Mouse (Mus musculus): Measurements from ENCODE around the gene Gnao1. TPM values are rescaled to one million over a fixed set of nuclear protein-coding genes. Genes with fewer than 3 reads are reported as not detected.

The Gnao1 gene
- polyA plus RNA-seq, 1 experiment from 2014 or later = 2.8 TPM

DNA sequence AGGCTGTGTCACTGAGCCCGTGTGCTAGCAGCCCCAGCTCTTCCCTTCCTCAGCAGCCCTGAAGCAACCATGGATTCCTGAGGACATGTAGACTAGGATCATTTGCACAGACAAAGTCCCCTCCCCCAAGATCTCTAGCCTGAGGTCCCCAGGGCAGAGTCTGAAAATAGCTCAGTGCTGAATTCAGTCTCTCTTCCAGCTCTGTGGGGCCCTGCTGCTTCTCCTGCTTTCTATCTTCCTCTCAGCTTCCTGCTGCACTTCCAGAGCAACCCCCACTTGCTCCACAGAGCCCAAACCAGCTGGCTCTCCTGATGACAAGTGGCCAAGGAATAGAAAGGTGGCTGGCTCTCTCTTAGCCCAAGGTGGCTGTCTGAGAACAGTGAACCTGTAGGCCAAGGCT, 98.8 kb downstream of the Gnao1 start:
- Histone ChIP-seq H3K27ac (no peak overlapping the region), H3K9me3 (no peaks in the 10 kb centered on the region), H3K4me2 (replicated peaks) (no peak overlapping the region)

DNA sequence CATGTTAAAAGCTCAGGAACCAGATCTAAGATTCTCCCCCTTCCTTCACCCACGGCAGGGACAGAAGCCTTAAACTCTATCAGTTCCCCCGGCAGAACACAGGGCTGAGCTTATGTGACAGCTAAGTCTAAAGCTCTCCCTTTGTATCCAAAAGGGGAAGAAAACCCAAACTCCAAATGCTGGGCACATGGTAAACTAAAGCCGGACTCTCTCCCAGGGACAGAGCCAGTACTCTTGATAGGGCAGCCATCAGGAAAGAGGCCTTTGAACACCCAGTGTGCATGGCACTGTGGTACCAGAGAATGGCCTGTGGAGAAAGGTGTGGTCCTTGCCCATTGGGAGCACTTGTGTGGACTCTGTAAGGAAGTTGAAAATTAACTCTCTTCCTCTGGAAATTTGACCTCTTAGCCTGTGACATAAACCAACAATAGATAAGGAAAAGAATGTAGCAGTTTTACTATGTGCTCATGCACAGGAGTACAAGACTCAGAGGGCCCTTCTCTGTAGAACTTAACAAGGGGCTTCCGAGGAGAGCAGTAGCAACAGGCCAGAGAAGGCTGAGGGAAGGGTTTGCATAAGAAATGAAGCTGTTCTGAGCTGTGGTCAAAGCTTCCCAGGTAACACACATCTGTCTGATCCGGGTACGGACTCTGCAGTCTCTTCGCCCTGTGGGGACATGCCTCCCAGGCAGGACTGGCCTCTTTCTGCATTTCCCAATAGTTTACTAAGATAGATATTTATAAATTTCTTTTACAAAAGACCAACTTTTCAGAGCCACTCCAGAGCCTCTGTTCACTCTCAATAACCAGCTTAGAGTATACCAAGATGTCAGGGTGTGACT, 102.2 kb downstream of the Gnao1 start:
- H3K36me3 ChIP-seq = no peaks in the 10 kb centered on the region
- H3K4me3 ChIP-seq = no peak overlapping the region
- H3K27ac ChIP-seq = no peak overlapping the region
- WGBS = 70% methylated on average over 7 of the region's 7 CpGs
- ATAC-seq (ENCODE audit: low FRiP score, low read depth) = no peak
- H3K4me1 ChIP-seq = peaks cover 16% of the 10 kb centered on the region
- H3K9ac ChIP-seq = no peak overlapping the region
- no peaks in the 10 kb centered on the region for H3K9me3 ChIP-seq
- H3K4me2 ChIP-seq (replicated peaks) = no peak overlapping the region
- peaks cover 6% of the 10 kb centered on the region; the same call in 1 of the 2 replicates for H3K27me3 ChIP-seq

More for the DNA sequence above, 98.8 kb downstream of the Gnao1 start:
- H3K27me3 ChIP-seq = no peaks in the 10 kb centered on the region
- H3K4me1 ChIP-seq = peaks cover 14% of the 10 kb centered on the region
- 0 out of 2 replicates have a peak overlapping the region, but pooled peaks have one; percentile 13 for H3K9ac ChIP-seq
- ATAC-seq (ENCODE audit: low FRiP score, low read depth) = 0 out of 2 replicates have a peak, but pooled peaks have one; percentile 33
- 37% methylated on average over 1 of the region's 1 CpGs for WGBS
- no peak overlapping the region for H3K4me3 ChIP-seq
- H3K36me3 ChIP-seq = no peaks in the 10 kb centered on the region

DNA sequence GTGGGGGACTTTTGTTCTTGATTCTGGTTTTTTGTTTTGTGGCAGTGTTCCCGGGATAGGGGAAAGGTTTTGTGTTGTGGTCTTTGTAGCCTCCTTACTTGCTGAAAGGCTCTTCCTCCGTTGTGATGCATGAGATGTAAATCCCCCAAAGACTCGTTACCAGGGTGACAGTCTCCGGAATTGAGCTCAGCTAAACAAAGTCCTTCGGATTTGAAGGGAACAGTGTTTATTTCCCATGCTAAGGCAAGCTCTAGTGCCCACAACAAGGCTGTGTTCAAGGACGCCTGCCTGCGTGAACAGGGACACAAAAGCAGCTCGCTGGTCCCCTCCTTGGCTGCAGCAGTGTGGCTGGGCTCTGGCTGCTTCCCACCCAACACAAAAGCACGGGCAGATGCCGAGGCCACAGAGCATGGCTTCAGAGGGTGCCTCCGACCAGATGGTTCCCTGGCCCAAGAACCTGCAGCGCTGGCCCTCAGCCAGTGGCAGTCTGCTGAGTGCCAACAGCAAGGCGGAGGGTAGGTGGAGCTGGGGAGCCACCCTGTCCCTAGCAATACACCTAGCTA, 108.2 kb downstream of the Gnao1 start:
- ATAC-seq (ENCODE audit: low FRiP score, low read depth) = no peak
- no peaks in the 10 kb centered on the region for H3K9me3 ChIP-seq
- H3K4me3 ChIP-seq = no peak overlapping the region
- H3K9ac ChIP-seq = no peak overlapping the region
- 26% methylated on average over 13 of the region's 13 CpGs for WGBS
- no peak overlapping the region; the same call in 1 of the 2 replicates for H3K27ac ChIP-seq
- H3K4me1 ChIP-seq = peaks cover 31% of the 10 kb centered on the region
- H3K4me2 ChIP-seq (replicated peaks) = 0 out of 2 replicates have a peak overlapping the region, but pooled peaks have one; percentile 7
- H3K27me3 ChIP-seq = peaks cover 6% of the 10 kb centered on the region; the same call in 1 of the 2 replicates
- no peaks in the 10 kb centered on the region for H3K36me3 ChIP-seq

GRCm38 (mm10) chr8:93918580-93918979, 108.8 kb downstream of the Gnao1 start:
- Histone ChIP-seq H3K27me3 (peaks cover 6% of the 10 kb centered on the region; the same call in 1 of the 2 replicates), H3K9me3 (no peaks in the 10 kb centered on the region), H3K27ac (no peak overlapping the region), H3K9ac (no peak overlapping the region), H3K4me2 (replicated peaks) (no peak overlapping the region), H3K4me1 (peaks cover 31% of the 10 kb centered on the region), H3K36me3 (no peaks in the 10 kb centered on the region), H3K4me3 (no peak overlapping the region)
- ATAC-seq (ENCODE audit: low FRiP score, low read depth) = no peak
- 85% methylated on average over 2 of the region's 2 CpGs for WGBS

DNA sequence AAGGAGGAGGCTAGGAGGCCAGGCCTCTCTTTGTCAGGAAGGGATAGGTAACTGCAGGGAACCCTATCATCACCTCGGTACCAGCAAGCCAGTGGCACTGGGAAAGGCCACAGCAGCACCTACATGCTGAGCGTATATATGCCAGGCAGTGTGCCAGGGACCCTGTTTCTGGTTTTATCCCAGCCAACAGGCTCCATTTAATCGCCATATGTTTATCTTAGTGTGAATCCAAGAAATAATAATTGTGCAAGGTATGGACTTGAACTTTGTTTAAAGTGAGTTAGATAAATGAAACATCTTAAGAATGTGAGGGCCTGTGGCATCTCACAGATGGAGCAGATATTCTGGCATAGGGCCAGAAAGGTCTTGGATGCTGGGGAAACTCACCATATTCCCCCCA, 109.7 kb downstream of the Gnao1 start:
- ATAC-seq (ENCODE audit: low FRiP score, low read depth) = no peak
- H3K4me2 ChIP-seq (replicated peaks) = no peak overlapping the region
- H3K9ac ChIP-seq = no peak overlapping the region
- no peaks in the 10 kb centered on the region for H3K9me3 ChIP-seq
- no peaks in the 10 kb centered on the region for H3K36me3 ChIP-seq
- no peak overlapping the region for H3K4me3 ChIP-seq
- H3K27me3 ChIP-seq = peaks cover 6% of the 10 kb centered on the region; the same call in 1 of the 2 replicates
- WGBS = 66% methylated on average over 3 of the region's 3 CpGs
- H3K4me1 ChIP-seq = peaks cover 31% of the 10 kb centered on the region
- no peak overlapping the region for H3K27ac ChIP-seq

- Histone ChIP-seq H3K4me2 (replicated peaks) (no peak overlapping the region), H3K36me3 (no peaks in the 10 kb centered on the region), H3K9me3 (no peaks in the 10 kb centered on the region), H3K4me3 (no peak overlapping the region), H3K4me1 (peaks cover 31% of the 10 kb centered on the region), H3K27ac (no peak overlapping the region), H3K9ac (no peak overlapping the region), H3K27me3 (peaks cover under 1% of the 10 kb centered on the region; the same call in 1 of the 2 replicates)
- no peak for ATAC-seq (ENCODE audit: low FRiP score, low read depth)
- 50% methylated on average over 12 of the region's 12 CpGs for WGBS
These were observed 110.3 kb downstream of the Gnao1 start for GRCm38 (mm10) chr8:93919916-93920589.

GRCm38 (mm10) chr8:93920590-93920948, 110.8 kb downstream of the Gnao1 start:
- Histone ChIP-seq H3K9ac (no peak overlapping the region), H3K4me1 (peaks cover 31% of the 10 kb centered on the region), H3K27me3 (no peaks in the 10 kb centered on the region; the same call in 1 of the 2 replicates), H3K4me3 (no peak overlapping the region), H3K9me3 (no peaks in the 10 kb centered on the region), H3K4me2 (replicated peaks) (no peak overlapping the region), H3K36me3 (no peaks in the 10 kb centered on the region), H3K27ac (no peak overlapping the region)
- 81% methylated on average over 7 of the region's 7 CpGs for WGBS
- ATAC-seq (ENCODE audit: low FRiP score, low read depth) = no peak

DNA sequence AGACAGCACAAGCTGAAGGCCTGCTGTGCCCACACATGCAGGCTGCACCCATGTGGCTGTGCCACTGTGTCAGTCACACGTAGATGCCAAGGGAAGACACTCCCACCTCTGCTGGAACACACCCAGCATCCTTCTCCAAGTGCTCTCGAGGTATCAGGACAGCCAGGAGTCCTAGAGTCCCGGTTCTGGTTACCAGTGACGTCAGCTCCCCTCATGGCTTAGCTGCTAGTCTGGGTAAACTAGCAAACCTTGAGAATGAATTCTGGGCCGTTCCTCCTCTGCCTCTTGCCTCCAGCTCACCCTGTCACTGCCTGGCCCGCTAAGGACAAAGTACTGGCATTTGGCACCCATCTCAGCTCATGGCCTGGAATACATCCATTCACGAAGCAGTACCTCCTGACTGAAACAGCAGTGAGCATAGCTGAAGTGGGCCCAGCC, 114.2 kb downstream of the Gnao1 start:
- Histone ChIP-seq H3K27me3 (no peaks in the 10 kb centered on the region; the same call in 1 of the 2 replicates), H3K4me3 (no peak overlapping the region), H3K4me1 (peaks cover 12% of the 10 kb centered on the region), H3K36me3 (no peaks in the 10 kb centered on the region), H3K9me3 (no peaks in the 10 kb centered on the region), H3K27ac (no peak overlapping the region), H3K9ac (no peak overlapping the region), H3K4me2 (replicated peaks) (no peak overlapping the region)
- WGBS = 69% methylated on average over 7 of the region's 7 CpGs
- no peak for ATAC-seq (ENCODE audit: low FRiP score, low read depth)

- Histone ChIP-seq H3K36me3 (no peaks in the 10 kb centered on the region), H3K4me1 (no peaks in the 10 kb centered on the region), H3K27me3 (no peaks in the 10 kb centered on the region; the same call in 1 of the 2 replicates), H3K4me2 (replicated peaks) (no peak overlapping the region), H3K4me3 (no peak overlapping the region), H3K9me3 (no peaks in the 10 kb centered on the region), H3K27ac (no peak overlapping the region), H3K9ac (no peak overlapping the region)
- 24% methylated on average over 3 of the region's 3 CpGs for WGBS
- no peak for ATAC-seq (ENCODE audit: low FRiP score, low read depth)
These were observed 115.7 kb downstream of the Gnao1 start for GRCm38 (mm10) chr8:93925513-93925912.

DNA sequence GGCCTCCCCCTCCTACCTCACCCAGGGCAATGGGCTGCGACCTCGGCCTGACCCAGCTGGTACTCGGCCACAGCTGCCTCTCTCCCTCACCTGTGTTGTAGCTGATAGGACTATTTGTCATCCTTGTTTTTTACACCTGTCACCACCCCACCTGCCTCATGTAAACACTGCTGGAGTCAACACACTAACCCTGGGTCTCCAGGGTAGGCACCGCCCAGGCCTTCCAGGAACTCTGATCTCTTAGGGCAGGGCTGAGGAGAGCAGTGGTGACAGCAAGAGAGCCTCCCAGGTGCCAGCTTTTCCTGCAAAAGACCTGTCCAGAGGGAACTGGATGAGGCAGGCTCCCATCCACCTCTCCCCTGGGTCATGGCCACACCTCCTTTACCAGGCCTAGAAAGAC, 119.5 kb downstream of the Gnao1 start:
- H3K36me3 ChIP-seq = no peaks in the 10 kb centered on the region
- no peak overlapping the region for H3K9ac ChIP-seq
- H3K27me3 ChIP-seq = no peaks in the 10 kb centered on the region
- H3K4me2 ChIP-seq (replicated peaks) = no peak overlapping the region
- ATAC-seq (ENCODE audit: low FRiP score, low read depth) = no peak
- 83% methylated on average over 4 of the region's 4 CpGs for WGBS
- H3K4me1 ChIP-seq = no peaks in the 10 kb centered on the region
- no peak overlapping the region for H3K4me3 ChIP-seq
- H3K9me3 ChIP-seq = no peaks in the 10 kb centered on the region
- H3K27ac ChIP-seq = no peak overlapping the region

DNA sequence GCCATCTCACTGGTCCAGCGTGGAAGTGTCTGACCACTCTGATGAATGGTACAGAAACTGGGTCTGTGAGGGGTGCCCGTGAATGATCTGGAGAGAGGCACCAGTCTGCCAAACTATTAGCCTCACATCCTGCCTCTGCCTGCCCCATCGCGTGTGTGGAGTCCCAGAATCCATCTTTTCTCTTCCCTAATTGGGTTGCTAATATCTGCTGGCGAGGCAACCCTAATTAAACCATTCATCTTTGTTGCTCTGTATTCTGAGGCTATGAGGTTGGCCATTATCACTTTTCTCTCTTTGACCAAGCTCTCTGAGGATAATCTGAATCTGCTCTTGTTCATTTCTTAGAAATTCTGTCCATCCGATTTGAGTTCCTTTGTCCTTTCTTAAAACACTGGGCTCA, 121.6 kb downstream of the Gnao1 start:
- H3K4me2 ChIP-seq (replicated peaks) = no peak overlapping the region
- no peaks in the 10 kb centered on the region for H3K36me3 ChIP-seq
- no peaks in the 10 kb centered on the region for H3K27me3 ChIP-seq
- no peak overlapping the region for H3K4me3 ChIP-seq
- 74% methylated on average over 6 of the region's 6 CpGs for WGBS
- no peak overlapping the region for H3K9ac ChIP-seq
- ATAC-seq (ENCODE audit: low FRiP score, low read depth) = no peak
- no peaks in the 10 kb centered on the region for H3K9me3 ChIP-seq
- no peak overlapping the region for H3K27ac ChIP-seq
- H3K4me1 ChIP-seq = peaks cover 5% of the 10 kb centered on the region; the same call in 1 of the 2 replicates

GRCm38 (mm10) chr8:93932873-93933272, 123.1 kb downstream of the Gnao1 start:
- Histone ChIP-seq H3K4me2 (replicated peaks) (no peak overlapping the region), H3K9ac (no peak overlapping the region), H3K27ac (no peak overlapping the region), H3K36me3 (no peaks in the 10 kb centered on the region), H3K4me3 (no peak overlapping the region), H3K27me3 (no peaks in the 10 kb centered on the region), H3K9me3 (no peaks in the 10 kb centered on the region), H3K4me1 (peaks cover 5% of the 10 kb centered on the region; the same call in 1 of the 2 replicates)
- 30% methylated on average over 6 of the region's 6 CpGs for WGBS
- peak; percentile 59; the same call in 1 of the 2 replicates for ATAC-seq (ENCODE audit: low FRiP score, low read depth)
